Mouse (Mus musculus) neural tube, embryonic 15.5 days (tissue): ENCODE measurements around the gene Kank4. TPM values are rescaled to one million over a fixed set of nuclear protein-coding genes. Genes with fewer than 3 reads are reported as not detected.

ENCODE experiments used
- ATAC-seq: fragments of 200-750 bp; cut with Nextera tagmentation; 2 replicates; pipeline ENCODE4 v1.8.0; 2017; ENCODE audit warnings: mild to moderate bottlenecking, moderate TSS enrichment, moderate library complexity; ENCODE audit not compliant: low FRiP score
- H3K27ac ChIP-seq: fragments of 300-500 bp; sonication (generic); replicated peaks from 2 replicates; pipeline ENCODE4 v1.5.1; 2015; ENCODE audit warnings: mild to moderate bottlenecking, inconsistent platforms
- H3K27me3 ChIP-seq: fragments of 300-500 bp; sonication (generic); replicated peaks from 2 replicates; pipeline ENCODE4 v1.6.1; 2015; ENCODE audit warnings: inconsistent platforms
- H3K36me3 ChIP-seq: fragments of 300-500 bp; sonication (generic); 2 replicates; pipeline ENCODE4 v1.6.1; 2015; ENCODE audit warnings: inconsistent platforms
- H3K4me1 ChIP-seq: fragments of 300-500 bp; sonication (generic); 2 replicates; pipeline ENCODE4 v1.6.1; 2015; ENCODE audit warnings: inconsistent platforms
- H3K4me2 ChIP-seq: fragments of 300-500 bp; sonication (generic); 2 replicates; pipeline ENCODE4 v1.6.1; 2015; ENCODE audit warnings: inconsistent platforms, mild to moderate bottlenecking, moderate library complexity
- H3K4me3 ChIP-seq: fragments of 300-500 bp; sonication (generic); replicated peaks from 2 replicates; pipeline ENCODE4 v1.5.1; 2015; ENCODE audit warnings: mild to moderate bottlenecking, inconsistent platforms
- H3K9ac ChIP-seq: fragments of 300-500 bp; sonication (generic); replicated peaks from 2 replicates; pipeline ENCODE4 v1.6.1; 2015; ENCODE audit warnings: mild to moderate bottlenecking, inconsistent platforms
- H3K9me3 ChIP-seq: fragments of 300-500 bp; sonication (generic); replicated peaks from 2 replicates; pipeline ENCODE4 v1.6.1; 2016; ENCODE audit warnings: inconsistent platforms
- WGBS: fragments of 180-500 bp; shearing (Covaris S2); methylation state at CpG from one replicate; pipeline ENCODE4 v1.1.7; 2015; ENCODE audit warnings: mixed read lengths; 5-methylcytosine and 5-hydroxymethylcytosine counted together
- polyA plus RNA-seq: library from polyadenylated mRNA; unstranded; fragments of >200 nt; fragmentation: Nextera tagmentation; extraction: Ambion mirVana; gene quantifications from 2 replicates; pipeline ENCODE4 v1.2.1, GENCODE M21; 2015

The Kank4 gene
- polyA plus RNA-seq, 1 experiment from 2014 or later: 0.68 TPM

- H3K36me3 ChIP-seq: no peaks in the 10 kb centered on the region
- WGBS: 63% methylated on average over 3 of the region's 3 CpGs
- no peak overlapping the region for H3K4me3 ChIP-seq
- ATAC-seq: no peak
- H3K27ac ChIP-seq: no peak overlapping the region
- no peaks in the 10 kb centered on the region for H3K9me3 ChIP-seq
- no peak overlapping the region for H3K9ac ChIP-seq
- H3K27me3 ChIP-seq: peaks cover 15% of the 10 kb centered on the region
- H3K4me1 ChIP-seq: peaks cover 4% of the 10 kb centered on the region
- no peak overlapping the region for H3K4me2 ChIP-seq
Measured at GRCm38 (mm10) chr4:98823047-98823446, 5.7 kb upstream of the Kank4 start.

- Histone ChIP-seq H3K27me3 (peaks cover 19% of the 10 kb centered on the region), H3K4me3 (no peak overlapping the region), H3K27ac (no peak overlapping the region), H3K9ac (no peak overlapping the region), H3K4me1 (peaks cover 9% of the 10 kb centered on the region), H3K36me3 (no peaks in the 10 kb centered on the region), H3K4me2 (no peak overlapping the region), H3K9me3 (no peaks in the 10 kb centered on the region)
- 82% methylated on average over 3 of the region's 3 CpGs for WGBS
- no peak for ATAC-seq
Measured at GRCm38 (mm10) chr4:98822478-98822877, 5.1 kb upstream of the Kank4 start.

DNA sequence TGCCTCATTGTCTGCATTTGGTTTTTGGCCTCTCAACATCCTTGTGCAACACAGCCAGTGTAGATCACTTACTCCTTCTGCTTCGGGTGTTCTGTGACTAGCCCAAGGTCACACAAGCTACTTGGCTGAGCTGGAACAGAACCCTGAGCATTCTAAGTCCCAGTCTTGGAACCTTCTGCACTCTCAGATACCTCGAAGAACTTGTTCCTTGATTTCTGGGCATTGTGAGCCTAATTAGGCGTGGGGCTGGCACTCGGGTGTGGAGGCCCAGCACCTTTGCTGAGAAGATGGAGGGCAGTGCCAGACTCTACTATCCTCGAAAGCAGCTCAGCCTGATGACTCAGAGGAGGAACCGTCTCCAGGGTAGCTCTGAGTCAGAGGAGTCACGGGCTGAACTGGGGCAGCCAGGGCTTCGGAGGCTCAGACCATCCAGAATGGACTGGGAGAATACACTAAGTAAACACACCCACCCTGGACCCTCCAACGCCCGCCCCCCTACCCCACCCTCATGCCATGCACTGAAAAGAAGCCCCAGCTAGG lies 1.9 kb upstream of the Kank4 start:
- ATAC-seq: no peak
- Histone ChIP-seq H3K36me3 (no peaks in the 10 kb centered on the region), H3K4me1 (peaks cover 15% of the 10 kb centered on the region), H3K4me3 (no peak overlapping the region), H3K9ac (no peak overlapping the region), H3K9me3 (no peaks in the 10 kb centered on the region), H3K4me2 (no peak overlapping the region), H3K27me3 (peaks cover 43% of the 10 kb centered on the region), H3K27ac (no peak overlapping the region)
- 87% methylated on average over 10 of the region's 10 CpGs for WGBS

DNA sequence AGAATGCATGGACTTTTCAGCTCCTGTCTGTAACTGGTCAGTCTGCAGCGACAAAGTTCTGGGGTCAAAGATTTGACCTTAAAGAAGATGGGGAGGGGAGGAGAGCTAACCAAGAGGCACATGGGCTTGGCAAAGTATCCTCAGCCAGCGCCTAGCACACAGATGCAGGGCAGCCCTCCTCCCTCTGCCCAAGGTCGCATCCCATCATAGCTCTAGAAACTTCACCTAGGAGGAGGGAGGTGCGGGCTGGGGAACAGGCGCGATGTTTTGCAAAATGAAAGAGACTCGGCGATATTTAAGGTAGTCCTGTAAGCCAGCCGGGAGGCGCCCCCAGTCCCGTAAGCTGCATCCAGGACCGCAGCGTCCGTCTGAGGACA lies 542 bp downstream of the Kank4 start:
- WGBS: 4% methylated on average over 14 of the region's 14 CpGs

DNA sequence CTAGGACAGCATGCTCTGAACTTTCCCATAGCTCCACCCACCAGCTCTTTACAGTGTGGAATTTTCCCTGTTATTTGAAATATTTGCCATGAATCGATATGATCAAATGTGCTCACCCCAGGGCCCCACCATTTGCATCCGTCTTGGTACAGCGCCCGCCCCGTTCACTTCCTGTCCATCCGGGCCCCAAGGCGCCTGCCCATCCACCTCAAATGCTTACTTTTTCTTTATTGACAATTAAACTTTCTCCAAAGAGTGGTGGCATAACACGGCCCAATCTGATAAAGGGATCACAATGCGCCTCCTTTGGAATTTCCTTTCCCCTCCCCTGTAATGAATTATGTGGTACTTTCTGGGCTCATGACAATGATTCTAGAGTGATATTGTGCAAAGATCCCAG lies 11.0 kb downstream of the Kank4 start:
- Histone ChIP-seq H3K27me3 (no peaks in the 10 kb centered on the region), H3K36me3 (no peaks in the 10 kb centered on the region), H3K4me3 (no peak overlapping the region), H3K4me1 (no peaks in the 10 kb centered on the region), H3K27ac (no peak overlapping the region), H3K4me2 (no peak overlapping the region), H3K9ac (no peak overlapping the region), H3K9me3 (no peaks in the 10 kb centered on the region)
- ATAC-seq: no peak
- WGBS: 92% methylated on average over 9 of the region's 9 CpGs

More for the DNA sequence above, 542 bp downstream of the Kank4 start:
- H3K27ac ChIP-seq: no peak overlapping the region
- no peaks in the 10 kb centered on the region for H3K36me3 ChIP-seq
- peak overlapping the region; percentile 67 for H3K9ac ChIP-seq
- no peaks in the 10 kb centered on the region for H3K9me3 ChIP-seq
- peaks cover 15% of the 10 kb centered on the region for H3K4me1 ChIP-seq
- 0 out of 2 replicates have a peak, but pooled peaks have one; percentile 12 for ATAC-seq
- H3K4me3 ChIP-seq: peak overlapping the region; percentile 77
- H3K27me3 ChIP-seq: peaks cover 46% of the 10 kb centered on the region
- H3K4me2 ChIP-seq: peak overlapping the region; percentile 97

- Histone ChIP-seq H3K27ac (no peak overlapping the region), H3K9me3 (no peaks in the 10 kb centered on the region), H3K4me1 (no peaks in the 10 kb centered on the region), H3K27me3 (no peaks in the 10 kb centered on the region), H3K4me2 (no peak overlapping the region), H3K9ac (no peak overlapping the region), H3K4me3 (no peak overlapping the region), H3K36me3 (no peaks in the 10 kb centered on the region)
- WGBS: 73% methylated on average over 12 of the region's 12 CpGs
- no peak for ATAC-seq
Measured at GRCm38 (mm10) chr4:98805291-98806048, 11.9 kb downstream of the Kank4 start.

DNA sequence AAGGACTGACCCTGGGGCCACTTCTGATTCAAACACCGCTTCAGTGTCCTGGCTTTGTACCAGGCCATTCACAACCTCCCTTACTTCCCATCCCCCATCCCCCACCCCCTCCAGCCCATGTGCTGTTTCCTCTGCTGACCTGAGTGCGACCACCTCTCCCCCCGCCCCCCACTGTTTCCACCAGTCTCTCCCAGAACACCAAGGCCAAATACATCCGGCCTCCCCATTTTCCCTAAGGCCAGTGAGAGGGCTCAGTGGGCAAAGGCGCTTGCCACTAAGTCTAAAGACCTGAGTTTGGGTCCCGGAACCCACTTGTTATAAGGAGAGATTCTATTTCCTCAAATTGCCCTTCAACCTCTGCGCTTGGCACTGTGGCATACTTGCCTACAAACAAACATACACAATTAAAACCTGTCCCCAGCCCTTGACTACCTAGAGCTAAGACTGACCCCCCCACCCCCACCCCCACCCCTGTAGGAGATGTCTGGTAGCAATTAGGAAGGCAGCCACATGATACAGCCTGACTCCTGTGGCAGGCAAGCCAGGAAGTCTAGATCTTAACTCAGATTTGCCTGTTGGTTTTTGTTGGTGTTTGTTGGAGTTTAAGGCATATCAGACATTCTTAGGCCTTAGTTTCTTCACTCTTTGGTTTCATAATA lies 12.7 kb downstream of the Kank4 start:
- H3K4me2 ChIP-seq: no peak overlapping the region
- no peak for ATAC-seq
- H3K4me1 ChIP-seq: no peaks in the 10 kb centered on the region
- no peak overlapping the region for H3K27ac ChIP-seq
- H3K9me3 ChIP-seq: no peaks in the 10 kb centered on the region
- 78% methylated on average over 7 of the region's 7 CpGs for WGBS
- H3K9ac ChIP-seq: no peak overlapping the region
- no peak overlapping the region for H3K4me3 ChIP-seq
- H3K27me3 ChIP-seq: no peaks in the 10 kb centered on the region
- H3K36me3 ChIP-seq: no peaks in the 10 kb centered on the region

DNA sequence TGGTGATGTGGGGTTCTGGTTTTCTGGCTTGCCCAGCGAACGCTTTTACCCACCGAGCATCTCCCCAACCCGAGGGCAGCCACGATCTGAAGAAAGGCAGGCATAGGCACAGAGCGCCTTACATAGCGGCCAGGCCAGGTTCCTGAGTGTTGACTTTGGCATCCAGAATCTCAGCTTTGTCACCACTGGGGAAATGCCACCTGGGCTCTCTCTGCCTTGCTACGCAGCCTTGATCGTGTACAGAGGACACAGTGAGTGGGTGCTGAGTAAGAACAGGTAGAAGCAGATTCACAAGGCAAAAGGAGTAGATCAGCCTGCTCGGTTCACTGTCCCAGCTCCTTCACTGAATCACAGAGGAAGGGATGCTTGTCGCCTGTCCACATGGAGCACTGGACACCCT lies 15.6 kb downstream of the Kank4 start:
- no peak for ATAC-seq
- Histone ChIP-seq H3K9me3 (no peaks in the 10 kb centered on the region), H3K4me2 (no peak overlapping the region), H3K27ac (no peak overlapping the region), H3K9ac (no peak overlapping the region), H3K36me3 (no peaks in the 10 kb centered on the region), H3K4me1 (peaks cover 9% of the 10 kb centered on the region), H3K27me3 (no peaks in the 10 kb centered on the region), H3K4me3 (no peak overlapping the region)
- WGBS: 92% methylated on average over 11 of the region's 11 CpGs

- H3K4me3 ChIP-seq: no peak overlapping the region
- H3K9me3 ChIP-seq: no peaks in the 10 kb centered on the region
- H3K27me3 ChIP-seq: no peaks in the 10 kb centered on the region
- no peaks in the 10 kb centered on the region for H3K36me3 ChIP-seq
- whole genome bisulfite sequencing: 86% methylated on average over 8 of the region's 8 CpGs
- H3K9ac ChIP-seq: no peak overlapping the region
- no peak overlapping the region for H3K4me2 ChIP-seq
- peaks cover 19% of the 10 kb centered on the region for H3K4me1 ChIP-seq
- no peak overlapping the region for H3K27ac ChIP-seq
- ATAC-seq: no peak
Measured at GRCm38 (mm10) chr4:98800824-98801223, 16.5 kb downstream of the Kank4 start.

DNA sequence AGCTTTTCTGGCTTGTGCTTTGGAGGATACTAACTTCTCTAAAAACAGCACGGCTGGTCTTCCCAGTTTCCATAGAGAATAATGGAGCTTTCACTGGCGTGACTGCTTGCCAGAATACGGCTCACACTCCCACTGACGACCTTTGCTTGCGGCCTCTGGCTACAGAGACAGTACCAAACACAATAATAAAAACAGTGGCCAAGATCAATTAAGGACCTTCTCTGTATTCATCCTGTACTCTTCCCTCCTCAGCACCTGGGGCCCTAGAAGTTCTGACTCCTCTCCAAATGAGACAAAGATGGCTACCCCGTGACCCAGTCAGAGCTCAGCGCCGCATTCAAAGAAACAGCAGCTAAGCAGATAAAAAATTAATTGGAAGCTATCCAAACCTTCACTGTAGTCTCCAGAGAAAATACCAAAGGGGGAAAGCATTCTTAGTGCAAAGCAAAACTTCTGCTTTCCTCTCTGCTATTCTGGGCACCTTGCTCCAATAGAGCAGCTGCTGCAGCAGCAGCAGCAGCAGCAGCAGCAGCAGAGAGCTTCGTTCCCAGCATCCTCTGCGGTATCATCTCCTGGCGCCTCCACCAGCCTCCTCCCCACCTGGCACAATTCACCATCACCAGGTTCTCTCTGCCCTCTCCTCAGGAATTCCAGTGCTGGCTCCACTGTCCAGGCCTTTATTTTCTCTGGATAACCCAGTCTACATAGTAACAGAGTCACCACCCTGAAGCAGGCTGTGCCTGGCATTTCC lies 20.6 kb downstream of the Kank4 start:
- H3K4me2 ChIP-seq: peak overlapping the region; percentile 13; the same call in 1 of the 2 replicates
- no peak overlapping the region for H3K4me3 ChIP-seq
- peak overlapping the region; percentile 74 for H3K27ac ChIP-seq
- ATAC-seq: peak; percentile 83
- no peak overlapping the region for H3K9ac ChIP-seq
- H3K9me3 ChIP-seq: no peaks in the 10 kb centered on the region
- no peaks in the 10 kb centered on the region for H3K27me3 ChIP-seq
- 37% methylated on average over 11 of the region's 11 CpGs for WGBS
- H3K36me3 ChIP-seq: no peaks in the 10 kb centered on the region
- H3K4me1 ChIP-seq: peaks cover 19% of the 10 kb centered on the region

- 86% methylated on average over 2 of the region's 2 CpGs for WGBS
- peaks cover 25% of the 10 kb centered on the region for H3K4me1 ChIP-seq
- no peaks in the 10 kb centered on the region for H3K27me3 ChIP-seq
- no peaks in the 10 kb centered on the region for H3K36me3 ChIP-seq
- no peak overlapping the region for H3K27ac ChIP-seq
- no peak overlapping the region for H3K4me2 ChIP-seq
- H3K9me3 ChIP-seq: no peaks in the 10 kb centered on the region
- H3K9ac ChIP-seq: no peak overlapping the region
- ATAC-seq: no peak
- no peak overlapping the region for H3K4me3 ChIP-seq
Measured at GRCm38 (mm10) chr4:98795241-98795640, 22.1 kb downstream of the Kank4 start.
